Mouse (Mus musculus) forebrain, embryonic 14.5 days (tissue): ENCODE data around the gene Tex22. TPM values are rescaled to one million over a fixed set of nuclear protein-coding genes. Genes with fewer than 3 reads are reported as not detected.

ENCODE experiments used
- ATAC-seq: fragments of 200-750 bp; cut with Nextera tagmentation; 2 replicates; pipeline ENCODE4 v1.8.0; 2017; ENCODE audit warnings: mild to moderate bottlenecking, moderate library complexity
- DNase-seq: peaks from one replicate; pipeline ENCODE4 v3.0.0-alpha.2; 2015; ENCODE audit warnings: low spot score
- H3K27ac ChIP-seq: fragments of 300-500 bp; sonication (generic); 2 replicates; pipeline ENCODE4 v1.5.1; 2014; ENCODE audit warnings: low read depth, mild to moderate bottlenecking, control low read depth, low read length, moderate library complexity
- H3K27me3 ChIP-seq: fragments of 300-500 bp; sonication (generic); replicated peaks from 2 replicates; pipeline ENCODE4 v1.6.1; 2014; ENCODE audit warnings: low read length, control low read depth, mixed read lengths; ENCODE audit not compliant: control insufficient read depth, insufficient read depth
- H3K36me3 ChIP-seq: fragments of 300-500 bp; sonication (generic); 2 replicates; pipeline ENCODE4 v1.6.1; 2014; ENCODE audit warnings: low read length, control low read depth; ENCODE audit not compliant: control insufficient read depth, insufficient read depth
- H3K4me1 ChIP-seq: fragments of 300-500 bp; sonication (generic); 2 replicates; pipeline ENCODE4 v1.6.1; 2014; ENCODE audit warnings: antibody characterized with exemption, low read length, control low read depth; ENCODE audit not compliant: control insufficient read depth, insufficient read depth
- H3K4me2 ChIP-seq: fragments of 300-500 bp; sonication (generic); 2 replicates; pipeline ENCODE4 v1.6.1; 2014; ENCODE audit warnings: mild to moderate bottlenecking, control low read depth, low read length
- H3K4me3 ChIP-seq: fragments of 300-500 bp; sonication (generic); 2 replicates; pipeline ENCODE4 v1.5.1; 2014; ENCODE audit warnings: low read depth, low read length, control low read depth
- H3K9ac ChIP-seq: fragments of 300-500 bp; sonication (generic); 2 replicates; pipeline ENCODE4 v1.6.1; 2014; ENCODE audit warnings: mild to moderate bottlenecking, low read length, control low read depth, moderate library complexity
- H3K9me3 ChIP-seq: fragments of 300-500 bp; sonication (generic); replicated peaks from 2 replicates; pipeline ENCODE4 v1.6.1; 2016; ENCODE audit warnings: low read length, control low read depth, mixed read lengths; ENCODE audit not compliant: control insufficient read depth
- WGBS: fragments of 180-500 bp; shearing (Covaris S2); extraction: QIAGEN DNeasy Blood & Tissue Kit; methylation state at CpG from one replicate; pipeline ENCODE4 v1.1.7; 2014; 5-methylcytosine and 5-hydroxymethylcytosine counted together
- microRNA-seq: library from miRNA; unstranded; fragments of <30 nt; microRNA quantifications from one replicate; pipeline ENCODE4, GENCODE M21; 2016
- polyA plus RNA-seq: library from polyadenylated mRNA; unstranded; fragments of >200 nt; fragmentation: Nextera tagmentation; extraction: Ambion mirVana; gene quantifications from 2 replicates; pipeline ENCODE4 v1.2.1, GENCODE M21; 2014

Gene Tex22
- polyA plus RNA-seq, 1 experiment from 2014 or later, result not detected

GRCm38 (mm10) chr12:113136492-113137020 lies 62.3 kb downstream of the Tex22 start:
- WGBS, result 78% methylated on average over 17 of the region's 17 CpGs
- Histone ChIP-seq H3K27ac (no peak overlapping the region; the same call in 1 of the 2 replicates), H3K36me3 (peaks cover 70% of the 10 kb centered on the region), H3K4me3 (no peak overlapping the region), H3K9me3 (no peaks in the 10 kb centered on the region), H3K27me3 (no peaks in the 10 kb centered on the region), H3K4me2 (no peak overlapping the region), H3K9ac (no peak overlapping the region), H3K4me1 (peaks cover 17% of the 10 kb centered on the region)
- DNase-seq (no peak), ATAC-seq (no peak)

- no peak overlapping the region for H3K27ac ChIP-seq
- H3K9me3 ChIP-seq, result no peaks in the 10 kb centered on the region
- no peak overlapping the region for H3K4me3 ChIP-seq
- peaks cover 60% of the 10 kb centered on the region for H3K36me3 ChIP-seq
- no peak overlapping the region for H3K4me2 ChIP-seq
- DNase-seq (no peak), ATAC-seq (no peak)
- H3K9ac ChIP-seq, result no peak overlapping the region
- H3K27me3 ChIP-seq, result no peaks in the 10 kb centered on the region
- peaks cover 27% of the 10 kb centered on the region for H3K4me1 ChIP-seq
- WGBS, result 89% methylated on average over 18 of the region's 18 CpGs
These were observed 63.2 kb downstream of the Tex22 start for GRCm38 (mm10) chr12:113137260-113138213.

GRCm38 (mm10) chr12:113138291-113138690 lies 64.0 kb downstream of the Tex22 start:
- peaks cover 52% of the 10 kb centered on the region for H3K36me3 ChIP-seq
- 78% methylated on average over 6 of the region's 6 CpGs for WGBS
- peak overlapping the region; percentile 21; the same call in 1 of the 2 replicates for H3K9ac ChIP-seq
- no peak overlapping the region for H3K4me2 ChIP-seq
- no peaks in the 10 kb centered on the region for H3K9me3 ChIP-seq
- no peaks in the 10 kb centered on the region for H3K27me3 ChIP-seq
- H3K4me1 ChIP-seq, result peaks cover 31% of the 10 kb centered on the region
- no peak for ATAC-seq
- DNase-seq, result no peak
- no peak overlapping the region for H3K4me3 ChIP-seq
- 0 out of 2 replicates have a peak overlapping the region, but pooled peaks have one; percentile 92 for H3K27ac ChIP-seq

Small RNA genes lying within 50 kb of the gene (microRNA-seq; reads per million reads assigned to microRNA genes)
- not detected for gene Gm44471

Other genes starting within 250 kb of the Tex22 start
- 101 and 112 TPM in 2 replicates for gene Cdca4, start 245.1 kb upstream of the Tex22 start, polyA plus RNA-seq
- gene Gpr132, start 206.3 kb upstream of the Tex22 start, polyA plus RNA-seq, result not detected in 2 replicates
- 5.3 and 7.5 TPM in 2 replicates for gene Jag2, start 144.7 kb upstream of the Tex22 start, polyA plus RNA-seq
- 62.8 and 75.9 TPM in 2 replicates for gene Nudt14, start 132.4 kb upstream of the Tex22 start, polyA plus RNA-seq
- 35.0 and 37.5 TPM in 2 replicates for gene Btbd6, start 98.0 kb upstream of the Tex22 start, polyA plus RNA-seq
- gene Brf1, start 73.8 kb upstream of the Tex22 start, polyA plus RNA-seq, result 43.0 and 51.0 TPM in 2 replicates
- gene Pacs2, start 60.0 kb upstream of the Tex22 start, polyA plus RNA-seq, result 16.1 and 21.6 TPM in 2 replicates
- gene Mta1, start 23.8 kb downstream of the Tex22 start, polyA plus RNA-seq, result 16.6 and 18.7 TPM in 2 replicates
- gene Crip2, start 65.7 kb downstream of the Tex22 start, polyA plus RNA-seq, result 354 and 404 TPM in 2 replicates
- gene Crip1, start 71.8 kb downstream of the Tex22 start, polyA plus RNA-seq, result 32.5 and 46.1 TPM in 2 replicates
- 9.5 and 10.2 TPM in 2 replicates for gene Tedc1, start 81.9 kb downstream of the Tex22 start, polyA plus RNA-seq
- 28.9 and 31.5 TPM in 2 replicates for gene Tmem121, start 111.4 kb downstream of the Tex22 start, polyA plus RNA-seq